Mouse (Mus musculus) macrophage (primary cell): ENCODE results near the gene Iars. TPM values are rescaled to one million over a fixed set of nuclear protein-coding genes. Genes with fewer than 3 reads are reported as not detected.
"Not testable (repeated sequence)": the region's sequence is repeated elsewhere in the genome, so short reads cannot be mapped to it uniquely, and the experiment has no call there.

Experiments used
- H3K27ac ChIP-seq: fragments of 350-480 bp; formaldehyde crosslinking; 2 replicates; pipeline ENCODE4 v1.9.0; 2021
- H3K36me3 ChIP-seq: fragments of 350-480 bp; formaldehyde crosslinking; 2 replicates; pipeline ENCODE4 v1.9.0; 2021; ENCODE audit errors: inconsistent target
- H3K4me3 ChIP-seq: fragments of 350-480 bp; formaldehyde crosslinking; 2 replicates; pipeline ENCODE4 v1.9.0; 2021; ENCODE audit errors: inconsistent target
- H3K79me2 ChIP-seq: fragments of 350-480 bp; formaldehyde crosslinking; 2 replicates; pipeline ENCODE4 v1.9.0; 2021; ENCODE audit errors: inconsistent target
- WGBS: methylation state at CpG from one replicate; pipeline ENCODE4 v1.1.7; 2026; ENCODE audit warnings: inconsistent platforms; ENCODE audit not compliant: missing documents; 5-methylcytosine and 5-hydroxymethylcytosine counted together
- polyA plus RNA-seq: library from polyadenylated mRNA; stranded (reverse); fragments of 250-400 nt; gene quantifications from 3 replicates; pipeline ENCODE4 v1.2.4, GENCODE M21; 2018; ENCODE audit warnings: inconsistent platforms

Iars gene
- polyA plus RNA-seq, 1 experiment from 2014 or later: 25.7 TPM

GRCm38 (mm10) chr13:49766269-49766668, 84.4 kb downstream of the Iars start:
- 77% methylated on average over 9 of the region's 9 CpGs for WGBS
- Histone ChIP-seq H3K79me2 (no peaks in the 10 kb centered on the region), H3K36me3 (no peaks in the 10 kb centered on the region), H3K27ac (no peak overlapping the region), H3K4me3 (no peak overlapping the region)

DNA sequence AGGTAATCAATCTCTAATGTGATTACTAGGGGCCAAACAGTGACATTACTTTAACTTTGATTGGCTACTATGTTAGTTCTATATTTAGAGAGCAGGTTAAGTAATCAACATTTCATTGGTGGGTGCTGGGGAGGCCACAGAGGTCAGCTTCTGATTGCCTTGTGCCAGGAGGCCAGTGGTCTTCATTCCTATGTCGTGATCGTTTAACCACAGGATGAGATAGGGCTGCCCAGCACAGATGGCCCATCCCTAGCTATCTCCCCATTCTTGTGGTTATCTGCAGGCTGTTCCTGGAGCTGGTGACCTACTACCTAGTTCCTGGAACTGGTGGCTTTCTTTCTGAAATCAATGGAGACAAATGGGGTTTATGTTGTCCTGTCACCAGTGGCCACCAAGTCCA, 86.1 kb downstream of the Iars start:
- Histone ChIP-seq H3K4me3 (no peak overlapping the region), H3K79me2 (no peaks in the 10 kb centered on the region), H3K36me3 (no peaks in the 10 kb centered on the region), H3K27ac (no peak overlapping the region)
- 68% methylated on average over 2 of the region's 2 CpGs for WGBS

DNA sequence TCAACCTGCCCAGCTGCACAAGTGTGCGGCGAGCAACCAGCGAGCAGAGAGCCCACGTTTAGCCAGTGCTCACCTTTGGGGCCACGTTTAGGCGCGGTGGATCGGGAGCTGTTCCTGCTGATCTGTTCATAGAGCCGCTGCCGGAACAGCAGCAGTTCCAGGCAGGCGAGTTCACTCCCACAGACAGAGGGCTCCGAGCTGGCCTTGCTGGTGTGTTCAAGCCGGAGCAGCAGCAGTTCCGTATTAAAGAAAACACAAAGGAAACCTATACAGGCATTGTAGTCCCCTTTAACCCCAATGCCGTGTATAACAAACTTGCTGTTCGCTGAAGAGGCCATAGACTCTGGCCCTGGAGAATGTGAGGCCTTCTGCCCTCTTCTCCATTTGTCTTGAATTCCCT, 87.2 kb downstream of the Iars start:
- Histone ChIP-seq H3K27ac (no peak overlapping the region), H3K36me3 (no peaks in the 10 kb centered on the region), H3K4me3 (no peak overlapping the region), H3K79me2 (no peaks in the 10 kb centered on the region)
- WGBS: 86% methylated on average over 15 of the region's 16 CpGs

DNA sequence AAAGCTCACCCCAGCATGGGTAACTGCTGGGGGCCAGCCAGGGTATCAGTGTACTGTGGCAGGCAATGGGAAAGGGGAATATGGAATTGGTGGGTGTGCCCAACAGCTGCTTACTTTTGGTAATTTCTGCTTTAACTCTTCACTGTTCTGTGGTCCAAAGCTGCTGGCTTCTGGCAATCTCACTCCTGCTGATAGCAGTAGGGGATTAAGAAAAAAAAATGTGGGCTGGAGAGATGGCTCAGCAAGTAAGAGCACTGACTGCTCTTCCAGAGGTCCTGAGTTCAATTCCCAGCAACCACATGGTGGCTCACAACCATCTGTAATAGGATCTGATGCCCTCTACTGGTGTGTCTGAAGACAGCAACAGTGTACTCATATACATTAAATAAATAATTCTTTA, 89.6 kb downstream of the Iars start:
- H3K79me2 ChIP-seq, H3K4me3 ChIP-seq, H3K36me3 ChIP-seq, H3K27ac ChIP-seq: not testable (repeated sequence)

Other genes starting within 250 kb of the Iars start
- gene Tes3-ps, start 188.8 kb upstream of the Iars start, polyA plus RNA-seq: 0.27 to 0.37 TPM (median 0.32 TPM) in 3 replicates
- gene Ecm2, start 177.3 kb upstream of the Iars start, polyA plus RNA-seq: not detected in 3 replicates
- gene Aspn, start 137.7 kb upstream of the Iars start, polyA plus RNA-seq: not detected in 3 replicates
- gene Omd, start 99.6 kb upstream of the Iars start, polyA plus RNA-seq: not detected in 3 replicates
- gene Ogn, start 74.1 kb upstream of the Iars start, polyA plus RNA-seq: 0.09 TPM in 1 of 3 replicates, not detected in the others
- gene Cenpp, start 29.3 kb upstream of the Iars start, polyA plus RNA-seq: 0.68 to 3.3 TPM (median 2.1 TPM) in 3 replicates
- gene Nol8, start 29.0 kb upstream of the Iars start, polyA plus RNA-seq: 8.1 to 14.1 TPM (median 12.9 TPM) in 3 replicates
- not detected in 3 replicates for gene Gm30302, start 116.9 kb downstream of the Iars start, polyA plus RNA-seq